Mouse (Mus musculus): ENCODE results near the gene Hpse2. TPM values are rescaled to one million over a fixed set of nuclear protein-coding genes. Genes with fewer than 3 reads are reported as not detected.

Hpse2 gene
- polyA plus RNA-seq, 1 experiment = not detected

- no peaks in the 10 kb centered on the region for H3K79me2 ChIP-seq (ENCODE audit: control insufficient read depth, insufficient read depth)
- no peak overlapping the region for H3ac ChIP-seq (ENCODE audit: control insufficient read depth, insufficient read length)
- no peak for TF ChIP-seq MYOG (IDR thresholded peaks at IDR 0.05; ENCODE audit: control insufficient read depth in 1 of 3, insufficient read depth in 1 of 3, insufficient read length in 2 of 3, low read depth in 2 of 3)
- no peak for TF ChIP-seq MAX (IDR thresholded peaks at IDR 0.05; ENCODE audit: low read depth)
- TF ChIP-seq POLR2A (IDR thresholded peaks at IDR 0.05; ENCODE audit: insufficient read length, low read depth) = no peak
- no peak for TF ChIP-seq SRF (IDR thresholded peaks at IDR 0.05; ENCODE audit: control insufficient read depth, insufficient read length, low read depth)
- TF ChIP-seq MYOD1 (IDR thresholded peaks at IDR 0.05; ENCODE audit: control insufficient read depth in 1 of 3, insufficient read length in 2 of 3, low read depth in 2 of 3) = no peak
- TF ChIP-seq TCF3 (IDR thresholded peaks at IDR 0.05; ENCODE audit: insufficient read length, low read depth) = no peak
- no peak for TF ChIP-seq USF1 (IDR thresholded peaks at IDR 0.05; ENCODE audit: low read depth)
- no peak for TF ChIP-seq CEBPB (IDR thresholded peaks at IDR 0.05; ENCODE audit: insufficient read depth, poor library complexity, severe bottlenecking)
- no peak for TF ChIP-seq POLR2AphosphoS2 (IDR thresholded peaks at IDR 0.05; ENCODE audit: insufficient read length, low read depth)
- no peak for TF ChIP-seq E2F4 (IDR thresholded peaks at IDR 0.05; ENCODE audit: insufficient read depth)
- TF ChIP-seq REST (IDR thresholded peaks at IDR 0.05; ENCODE audit: insufficient read depth, insufficient read length) = no peak
- TF ChIP-seq TCF12 (IDR thresholded peaks at IDR 0.05; ENCODE audit: insufficient read depth, poor library complexity, severe bottlenecking) = no peak
- no peaks in the 10 kb centered on the region for H3K27me3 ChIP-seq (ENCODE audit: control insufficient read depth, insufficient read depth, insufficient read length)
- no peak overlapping the region for H3K4me3 ChIP-seq
- H3K36me3 ChIP-seq (ENCODE audit: control insufficient read depth, insufficient read depth) = no peaks in the 10 kb centered on the region
- no peak overlapping the region for H3K4me2 ChIP-seq (ENCODE audit: low read depth)
Measured at GRCm38 (mm10) chr19:42777801-42778200, 610.4 kb downstream of the Hpse2 start.

- Histone ChIP-seq H3K36me3 (ENCODE audit: control insufficient read depth, insufficient read depth) (no peaks in the 10 kb centered on the region), H3ac (ENCODE audit: control insufficient read depth, insufficient read length) (no peak overlapping the region), H3K27me3 (ENCODE audit: control insufficient read depth, insufficient read depth, insufficient read length) (no peaks in the 10 kb centered on the region), H3K4me3 (no peak overlapping the region), H3K79me2 (ENCODE audit: control insufficient read depth, insufficient read depth) (no peaks in the 10 kb centered on the region), H3K4me2 (ENCODE audit: low read depth) (no peak overlapping the region)
- no peak for TF ChIP-seq USF1 (IDR thresholded peaks at IDR 0.05; ENCODE audit: low read depth)
- no peak for TF ChIP-seq MYOG (IDR thresholded peaks at IDR 0.05; ENCODE audit: control insufficient read depth in 1 of 3, insufficient read depth in 1 of 3, insufficient read length in 2 of 3, low read depth in 2 of 3)
- no peak for TF ChIP-seq CEBPB (IDR thresholded peaks at IDR 0.05; ENCODE audit: insufficient read depth, poor library complexity, severe bottlenecking)
- TF ChIP-seq POLR2AphosphoS2 (IDR thresholded peaks at IDR 0.05; ENCODE audit: insufficient read length, low read depth) = no peak
- TF ChIP-seq MAX (IDR thresholded peaks at IDR 0.05; ENCODE audit: low read depth) = no peak
- TF ChIP-seq MYOD1 (IDR thresholded peaks at IDR 0.05; ENCODE audit: control insufficient read depth in 1 of 3, insufficient read length in 2 of 3, low read depth in 2 of 3) = no peak
- no peak for TF ChIP-seq POLR2A (IDR thresholded peaks at IDR 0.05; ENCODE audit: insufficient read length, low read depth)
- no peak for TF ChIP-seq E2F4 (IDR thresholded peaks at IDR 0.05; ENCODE audit: insufficient read depth)
- no peak for TF ChIP-seq SRF (IDR thresholded peaks at IDR 0.05; ENCODE audit: control insufficient read depth, insufficient read length, low read depth)
- no peak for TF ChIP-seq TCF12 (IDR thresholded peaks at IDR 0.05; ENCODE audit: insufficient read depth, poor library complexity, severe bottlenecking)
- TF ChIP-seq REST (IDR thresholded peaks at IDR 0.05; ENCODE audit: insufficient read depth, insufficient read length) = no peak
- TF ChIP-seq TCF3 (IDR thresholded peaks at IDR 0.05; ENCODE audit: insufficient read length, low read depth) = no peak
Measured at GRCm38 (mm10) chr19:42776813-42777212, 611.3 kb downstream of the Hpse2 start.

GRCm38 (mm10) chr19:42770141-42770872 lies 617.8 kb downstream of the Hpse2 start:
- peak overlapping the region; percentile 67 for H3K4me2 ChIP-seq (ENCODE audit: low read depth)
- H3K79me2 ChIP-seq (ENCODE audit: control insufficient read depth, insufficient read depth) = no peaks in the 10 kb centered on the region
- H3K27me3 ChIP-seq (ENCODE audit: control insufficient read depth, insufficient read depth, insufficient read length) = no peaks in the 10 kb centered on the region
- H3ac ChIP-seq (ENCODE audit: control insufficient read depth, insufficient read length) = no peak overlapping the region
- no peak for TF ChIP-seq USF1 (IDR thresholded peaks at IDR 0.05; ENCODE audit: low read depth)
- no peak for TF ChIP-seq TCF3 (IDR thresholded peaks at IDR 0.05; ENCODE audit: insufficient read length, low read depth)
- TF ChIP-seq MYOG (IDR thresholded peaks at IDR 0.05; ENCODE audit: control insufficient read depth in 1 of 3, insufficient read depth in 1 of 3, insufficient read length in 2 of 3, low read depth in 2 of 3) = peak in 2 of 3 experiments; percentile 37 to 76
- peak; percentile 13 to 77 (median 27) for TF ChIP-seq MYOD1 (IDR thresholded peaks at IDR 0.05; ENCODE audit: control insufficient read depth in 1 of 3, insufficient read length in 2 of 3, low read depth in 2 of 3)
- H3K36me3 ChIP-seq (ENCODE audit: control insufficient read depth, insufficient read depth) = no peaks in the 10 kb centered on the region
- H3K4me3 ChIP-seq = no peak overlapping the region

GRCm38 (mm10) chr19:42769648-42770047 lies 618.5 kb downstream of the Hpse2 start:
- Histone ChIP-seq H3K79me2 (ENCODE audit: control insufficient read depth, insufficient read depth) (no peaks in the 10 kb centered on the region), H3K4me3 (no peak overlapping the region), H3ac (ENCODE audit: control insufficient read depth, insufficient read length) (no peak overlapping the region), H3K27me3 (ENCODE audit: control insufficient read depth, insufficient read depth, insufficient read length) (no peaks in the 10 kb centered on the region), H3K4me2 (ENCODE audit: low read depth) (peak overlapping the region; percentile 67), H3K36me3 (ENCODE audit: control insufficient read depth, insufficient read depth) (no peaks in the 10 kb centered on the region)
- TF ChIP-seq REST (IDR thresholded peaks at IDR 0.05; ENCODE audit: insufficient read depth, insufficient read length) (no peak), MAX (IDR thresholded peaks at IDR 0.05; ENCODE audit: low read depth) (no peak), TCF12 (IDR thresholded peaks at IDR 0.05; ENCODE audit: insufficient read depth, poor library complexity, severe bottlenecking) (no peak), USF1 (IDR thresholded peaks at IDR 0.05; ENCODE audit: low read depth) (no peak), POLR2AphosphoS2 (IDR thresholded peaks at IDR 0.05; ENCODE audit: insufficient read length, low read depth) (no peak), E2F4 (IDR thresholded peaks at IDR 0.05; ENCODE audit: insufficient read depth) (no peak), POLR2A (IDR thresholded peaks at IDR 0.05; ENCODE audit: insufficient read length, low read depth) (no peak), MYOD1 (IDR thresholded peaks at IDR 0.05; ENCODE audit: control insufficient read depth in 1 of 3, insufficient read length in 2 of 3, low read depth in 2 of 3) (no peak), CEBPB (IDR thresholded peaks at IDR 0.05; ENCODE audit: insufficient read depth, poor library complexity, severe bottlenecking) (no peak), TCF3 (IDR thresholded peaks at IDR 0.05; ENCODE audit: insufficient read length, low read depth) (no peak), MYOG (IDR thresholded peaks at IDR 0.05; ENCODE audit: control insufficient read depth in 1 of 3, insufficient read depth in 1 of 3, insufficient read length in 2 of 3, low read depth in 2 of 3) (no peak)
